ENCODE assay signal across 11 mouse cellular contexts in genomic region chr1:177568056-177568816, GRCm38 (mm10).
"Had no signal": no experiment of that assay in that cellular context is flagged by ENCODE, and none has a peak within 500 bp of the region (broad histone marks: within the 10 kb centered on the region; RNA-seq: fewer than 3 reads in every experiment).

No protein-coding gene starts in this region.

- H3K4me1 ChIP-seq: limb, embryonic 13.5 days; megakaryocyte, embryonic 14.5 days; stomach, embryonic 15.5 days had no signal

- ATAC-seq: intestine, postnatal 0 days had no signal

- H3K36me3 ChIP-seq: limb, embryonic 13.5 days; stomach, embryonic 15.5 days had no signal

- H3K27ac ChIP-seq: limb, embryonic 13.5 days; liver, embryonic 14.5 days; stomach, embryonic 15.5 days had no signal

- H3K4me3 ChIP-seq: limb, embryonic 13.5 days; megakaryocyte, embryonic 14.5 days; stomach, embryonic 15.5 days had no signal

- DNase-seq: kidney, adult 8-10 months; kidney, postnatal 25 days; layer of hippocampus, adult 9-11 months; layer of hippocampus, postnatal 36 days; lung, adult 18-20 months; right cerebral cortex, postnatal 14 days had no signal

- H3K27me3 ChIP-seq: limb, embryonic 13.5 days; stomach, embryonic 15.5 days had no signal
